Mouse (Mus musculus) megakaryocyte, embryonic 14.5 days (primary cell): Measurements from ENCODE around the gene Mmel1.

ENCODE experiments used
- FLI1 ChIP-seq: IDR thresholded peaks from 2 replicates; pipeline ENCODE4 v1.6.1; 2012; ENCODE audit warnings: low read length, inconsistent platforms, mixed read lengths
- GATA1 ChIP-seq: IDR thresholded peaks from 3 replicates; pipeline ENCODE4 v1.6.1; 2012; ENCODE audit warnings: mixed read lengths, low read length, inconsistent platforms, borderline replicate concordance

- no peak for TF ChIP-seq GATA1
- no peak for TF ChIP-seq FLI1
These were observed 30.6 kb upstream of the Mmel1 start for GRCm38 (mm10) chr4:154838741-154839140.
